7 mouse cellular contexts compared by ENCODE assay signal in the genomic region with DNA sequence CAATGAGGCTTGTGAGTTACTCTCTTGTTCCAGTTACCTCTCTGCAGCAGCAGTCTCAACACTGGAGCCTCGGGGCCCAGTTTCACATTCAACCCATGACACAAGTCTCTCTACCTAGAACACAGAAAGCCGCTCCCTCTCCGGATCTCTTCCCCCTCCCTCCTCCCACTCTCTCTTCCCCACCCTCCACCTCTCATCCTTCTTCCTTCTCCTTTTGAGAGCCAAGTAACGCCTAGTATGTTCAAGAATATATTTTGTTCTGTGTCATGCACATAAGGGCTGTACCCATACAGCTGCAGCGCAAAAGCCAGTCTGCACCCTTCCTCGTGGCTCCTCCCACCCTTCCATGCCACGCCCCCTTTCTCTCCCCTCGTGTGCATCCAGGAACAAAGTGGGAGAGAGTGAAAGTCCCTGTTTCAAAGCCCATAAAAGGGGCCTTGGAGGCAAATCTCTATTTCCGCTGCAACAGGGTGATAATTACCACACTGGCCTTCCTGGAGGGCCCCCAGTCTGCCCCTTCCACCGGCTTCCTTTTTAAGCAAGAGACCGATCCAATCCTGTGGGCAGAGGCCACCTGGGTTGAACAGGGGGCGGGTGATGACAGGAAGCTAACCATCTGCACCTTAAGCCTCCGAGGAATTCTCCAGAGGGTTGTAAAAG.
DNase-seq lines count a peak whose midpoint lies in the region; ATAC-seq and TF ChIP-seq lines count a peak whose summit lies in the region.

No protein-coding gene starts in this region.

- no peaks in the 10 kb centered on the region for H3K9me3 ChIP-seq in lung, embryonic 16.5 days (ENCODE audit: control insufficient read depth, low read length)
- no peaks in the 10 kb centered on the region for H3K9me3 ChIP-seq in embryonic facial prominence, embryonic 10.5 days
- H3K9me3 ChIP-seq in liver, postnatal 0 days (ENCODE audit: low read length) = no peaks in the 10 kb centered on the region

- TF ChIP-seq CTCF in liver, postnatal 0 days (IDR thresholded peaks at IDR 0.05; ENCODE audit: low read depth) = no peak

- intact Hi-C loops in heart, postnatal 14 days (cut with DNase I) = no loop called here

- H3K4me2 ChIP-seq in lung, embryonic 16.5 days (ENCODE audit: low read depth, low read length) = peak overlapping the region; percentile 12; the same call in 1 of the 2 replicates
- H3K4me2 ChIP-seq in liver, postnatal 0 days (ENCODE audit: low read depth, low read length) = peak overlapping the region; percentile 42

- no peak for DNase-seq in lung, postnatal 14 days
- DNase-seq in embryonic facial prominence, embryonic 10.5 days (ENCODE audit: low spot score) = peak; percentile 57
- DNase-seq in heart, postnatal 14 days = peak; percentile 10 to 19
- DNase-seq in liver, postnatal 0 days = peak; percentile 44
- no peak for DNase-seq in urinary bladder, postnatal 10 days (ENCODE audit: low spot score)
- DNase-seq in adrenal gland, adult 2 months = no peak

- no peaks in the 10 kb centered on the region for H3K27me3 ChIP-seq in lung, embryonic 16.5 days (ENCODE audit: control insufficient read depth, insufficient read depth, low read depth, low read length)
- peaks cover 14% of the 10 kb centered on the region for H3K27me3 ChIP-seq in embryonic facial prominence, embryonic 10.5 days (replicated peaks; ENCODE audit: low read depth, poor library complexity, severe bottlenecking)
- H3K27me3 ChIP-seq in liver, postnatal 0 days (ENCODE audit: insufficient read depth, low read length) = no peaks in the 10 kb centered on the region

- peaks cover 22% of the 10 kb centered on the region for H3K4me1 ChIP-seq in lung, embryonic 16.5 days (replicated peaks; ENCODE audit: control insufficient read depth, insufficient read depth, low read length)
- H3K4me1 ChIP-seq in embryonic facial prominence, embryonic 10.5 days = peaks cover 24% of the 10 kb centered on the region
- H3K4me1 ChIP-seq in liver, postnatal 0 days (ENCODE audit: insufficient read depth) = peaks cover 5% of the 10 kb centered on the region

- WGBS in lung, embryonic 16.5 days = 13% methylated on average over 13 of the region's 13 CpGs
- WGBS in embryonic facial prominence, embryonic 10.5 days = 25% methylated on average over 13 of the region's 13 CpGs
- 20% methylated on average over 13 of the region's 13 CpGs for WGBS in liver, postnatal 0 days (ENCODE audit: insufficient replicate concordance)

- H3K27ac ChIP-seq in lung, embryonic 16.5 days (ENCODE audit: low read length) = peak overlapping the region; percentile 70; the same call in 1 of the 2 replicates
- peak overlapping the region; percentile 78 for H3K27ac ChIP-seq in embryonic facial prominence, embryonic 10.5 days (replicated peaks)
- H3K27ac ChIP-seq in liver, postnatal 0 days (ENCODE audit: low read depth) = peak overlapping the region; percentile 57; the same call in 1 of the 2 replicates

- H3K9ac ChIP-seq in lung, embryonic 16.5 days (ENCODE audit: low read length) = no peak overlapping the region; the same call in 1 of the 2 replicates
- H3K9ac ChIP-seq in liver, postnatal 0 days (replicated peaks) = no peak overlapping the region

- peak; percentile 55 for ATAC-seq in lung, embryonic 16.5 days (ENCODE audit: low read depth)
- peak; percentile 48 for ATAC-seq in liver, postnatal 0 days

- TF ChIP-seq EP300 in liver, postnatal 0 days (IDR thresholded peaks at IDR 0.05; ENCODE audit: low read depth) = no peak

- H3K36me3 ChIP-seq in lung, embryonic 16.5 days (ENCODE audit: control insufficient read depth, insufficient read depth, low read length) = peaks cover 3% of the 10 kb centered on the region; the same call in 1 of the 2 replicates
- H3K36me3 ChIP-seq in embryonic facial prominence, embryonic 10.5 days (replicated peaks) = no peaks in the 10 kb centered on the region; the same call in 1 of the 2 replicates
- H3K36me3 ChIP-seq in liver, postnatal 0 days (replicated peaks; ENCODE audit: insufficient read depth, low read length) = no peaks in the 10 kb centered on the region; the same call in none of the 2 replicates

- H3K4me3 ChIP-seq in lung, embryonic 16.5 days (ENCODE audit: low read length) = no peak overlapping the region
- H3K4me3 ChIP-seq in embryonic facial prominence, embryonic 10.5 days = peak overlapping the region; percentile 29
- H3K4me3 ChIP-seq in liver, postnatal 0 days (ENCODE audit: low read depth, low read length) = no peak overlapping the region

Comparison
In these comparisons a context has a peak if more than half of its experiments do, and no peak if none do; other contexts are left out.
1. DNase-seq: peak in embryonic facial prominence, embryonic 10.5 days (single experiment), heart, postnatal 14 days (2 of 2) and liver, postnatal 0 days (single experiment); none in lung, postnatal 14 days (single experiment), urinary bladder, postnatal 10 days (single experiment) and adrenal gland, adult 2 months (single experiment).
2. Peak in every context shown above with its lines, with median percentiles within 50 percentile points of each other: H3K27ac ChIP-seq.